Mouse (Mus musculus): ENCODE data around the gene Gm3248. TPM values are rescaled to one million over a fixed set of nuclear protein-coding genes. Genes with fewer than 3 reads are reported as not detected.

The Gm3248 gene
- not detected for polyA plus RNA-seq (2012; fragmentation: generic; extraction: Trizol)

GRCm38 (mm10) chr14:5961635-5962034 lies at the start of gene Gm3248:
Gene Gm3248, minus strand, starts transcription at chr14:5961745.

GRCm38 (mm10) chr14:5979037-5979436 lies 17.5 kb upstream of the Gm3248 start, which contains the start of gene Gm3453:
Gene Gm3453, minus strand, starts transcription at chr14:5979137.

Other genes with a start within 250 kb of the Gm3248 start
- not detected for gene Gm3373, start 220.2 kb downstream of the Gm3248 start, polyA plus RNA-seq (2012; fragmentation: generic; extraction: Trizol)
- gene Gm3383, start 153.8 kb downstream of the Gm3248 start, polyA plus RNA-seq (2012; fragmentation: generic; extraction: Trizol): not detected
- not detected for gene Gm3424, start 131.4 kb downstream of the Gm3248 start, polyA plus RNA-seq (2012; fragmentation: generic; extraction: Trizol)
- not detected for gene Gm8237, start 81.4 kb downstream of the Gm3248 start, polyA plus RNA-seq (2012; fragmentation: generic; extraction: Trizol)
- gene Gm3453, start 17.4 kb upstream of the Gm3248 start, polyA plus RNA-seq (2012; fragmentation: generic; extraction: Trizol): not detected
- not detected for gene Gm6337, start 96.5 kb upstream of the Gm3248 start, polyA plus RNA-seq (2012; fragmentation: generic; extraction: Trizol)
- not detected for gene Gm8206, start 132.2 kb upstream of the Gm3248 start, polyA plus RNA-seq (2012; fragmentation: generic; extraction: Trizol)
- under 1 TPM in 1 of 2 experiments, not detected in 1; 0.05 TPM for gene Gm3468, start 146.9 kb upstream of the Gm3248 start, polyA plus RNA-seq (2012; fragmentation: generic; extraction: Trizol)
- not detected for gene Gm3476, start 164.1 kb upstream of the Gm3248 start, polyA plus RNA-seq (2012; fragmentation: generic; extraction: Trizol)